In the genomic region with DNA sequence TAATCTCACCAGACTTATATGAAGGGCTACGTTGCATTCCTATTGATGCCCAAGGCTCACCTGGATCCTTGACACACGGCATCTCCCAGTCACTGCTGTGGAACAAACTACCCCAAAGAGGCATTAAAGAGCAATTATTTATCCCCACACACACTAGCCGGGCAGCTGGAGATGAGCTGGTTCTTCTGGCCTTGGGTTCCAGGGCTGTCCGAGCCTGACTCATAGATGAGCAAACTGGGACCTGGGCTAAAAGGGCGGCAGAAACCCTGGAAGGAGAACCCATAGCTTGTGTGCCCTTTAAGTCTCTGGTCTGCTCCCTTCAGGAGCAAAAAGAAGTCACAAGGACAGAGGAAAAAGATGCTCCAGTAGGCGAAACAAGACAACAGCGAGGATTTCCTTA, we compare ENCODE assay signal across 23 mouse cellular contexts. TPM values are rescaled to one million over a fixed set of nuclear protein-coding genes. Genes with fewer than 3 reads are reported as not detected.
"Had no signal": no experiment of that assay in that cellular context is flagged by ENCODE, and none has a peak within 500 bp of the region (broad histone marks: within the 10 kb centered on the region; RNA-seq: fewer than 3 reads in every experiment).

No protein-coding gene starts in this region.

- DNase-seq: gastrocnemius, postnatal 14 days; heart, adult 18-20 months; heart, postnatal 10 days; heart, postnatal 4 days; kidney, adult 18-20 months; kidney, adult 8-10 months; kidney, postnatal 10 days; kidney, postnatal 25 days; kidney, postnatal 4 days; liver; liver, embryonic 13.5 days had no signal

- H3K27ac ChIP-seq: heart, embryonic 10.5 days; hindbrain, embryonic 10.5 days; hindbrain, embryonic 12.5 days; hindbrain, embryonic 14.5 days; intestine, embryonic 15.5 days; layer of hippocampus, adult 2 months; left cerebral cortex, adult 2 months; limb, embryonic 10.5 days; limb, embryonic 12.5 days; liver, embryonic 13.5 days; liver, embryonic 15.5 days had no signal

- H3K36me3 ChIP-seq: heart, embryonic 10.5 days; heart, embryonic 12.5 days; hindbrain, embryonic 10.5 days; hindbrain, embryonic 12.5 days; intestine, embryonic 15.5 days; limb, embryonic 10.5 days; limb, embryonic 12.5 days; liver, embryonic 13.5 days; liver, embryonic 15.5 days had no signal

- H3K4me3 ChIP-seq: heart, embryonic 10.5 days; heart, embryonic 12.5 days; hindbrain, embryonic 10.5 days; hindbrain, embryonic 12.5 days; intestine, embryonic 15.5 days; layer of hippocampus, adult 2 months; left cerebral cortex, adult 2 months; limb, embryonic 10.5 days; limb, embryonic 12.5 days; liver, embryonic 13.5 days; liver, embryonic 15.5 days had no signal

RNA-seq across cellular contexts. Expression of gene Spsb1, which starts 5.5 kb away (rescaled TPM):
- total RNA-seq: granulocyte monocyte progenitor cell, adult 5-6 weeks had no signal
